Mouse (Mus musculus) cerebral cortex, adult 2 months (tissue): ENCODE measurements around the gene Gm16485.

ENCODE experiments used
- WGBS: fragments of 180-500 bp; shearing (Covaris S2); methylation state at CpG from one replicate; pipeline ENCODE4 v1.1.7; 2018; 5-methylcytosine and 5-hydroxymethylcytosine counted together

The Gm16485 gene

DNA sequence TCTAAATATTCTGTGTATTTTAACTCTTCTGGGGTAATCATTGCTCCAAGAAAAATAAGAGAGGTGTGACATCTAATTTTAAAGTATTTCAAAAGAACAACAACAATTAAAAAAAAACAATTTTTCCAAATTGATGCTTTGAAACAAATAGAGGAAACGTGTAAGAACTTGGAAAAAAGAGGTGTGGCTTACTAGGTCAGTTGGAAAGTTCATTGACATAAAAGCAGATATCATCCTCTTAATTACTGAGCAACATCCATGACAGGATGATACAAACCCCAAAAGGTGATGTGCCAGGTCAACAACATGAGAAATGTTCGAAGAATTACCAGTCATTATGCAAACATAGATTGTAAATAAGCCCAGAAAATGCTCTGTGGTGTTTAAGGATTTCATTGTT, at the start of gene Gm16485:
Gene Gm16485, plus strand, starts transcription at position 301 of the 400 bp plus-strand sequence.
- 78% methylated on average over 2 of the region's 2 CpGs for WGBS

DNA sequence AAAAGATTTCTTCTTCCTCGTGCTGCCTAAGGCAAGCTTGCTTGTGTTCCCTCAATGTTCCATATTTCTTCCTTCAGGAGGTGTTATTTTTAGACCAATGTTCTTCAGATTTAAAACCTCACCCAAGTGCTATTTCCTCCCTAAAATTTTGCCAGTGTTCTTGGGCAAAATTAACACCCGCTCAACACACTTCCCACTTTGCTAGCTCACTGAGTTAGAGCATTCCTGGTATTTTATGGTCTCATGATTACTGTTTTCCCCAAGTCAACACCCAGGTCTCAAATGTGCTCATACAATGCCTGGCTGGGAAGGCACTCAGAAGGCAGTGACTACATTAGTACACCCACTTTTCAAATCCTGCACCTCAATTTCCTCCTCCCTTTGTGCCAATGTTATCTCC, 44.0 kb upstream of the Gm16485 start:
- WGBS = 43% methylated on average over 2 of the region's 2 CpGs

DNA sequence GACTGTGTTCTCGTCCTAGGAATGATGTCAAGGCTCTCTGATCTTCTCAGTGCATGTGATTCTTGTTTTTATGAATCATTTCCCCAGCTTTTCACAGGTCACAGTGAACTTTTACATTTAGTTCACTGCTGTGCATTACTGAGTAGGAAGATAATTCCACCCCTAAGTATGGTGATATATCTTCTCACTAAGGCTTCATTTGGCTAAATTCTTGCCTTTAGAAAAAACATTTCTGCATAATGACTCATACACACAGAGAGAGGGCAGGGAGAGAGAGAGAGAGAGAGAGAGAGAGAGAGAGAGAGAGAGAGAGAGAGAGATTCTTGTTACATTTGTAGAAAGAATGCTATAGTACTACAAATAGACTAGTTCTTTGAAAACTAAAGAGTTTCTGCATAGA, 33.8 kb upstream of the Gm16485 start:
- WGBS = 33% methylated on average over 1 of the region's 1 CpGs

- WGBS = 68% methylated on average over 8 of the region's 8 CpGs
Observed at GRCm38 (mm10) chr9:8964512-8965133, 7.0 kb upstream of the Gm16485 start.

GRCm38 (mm10) chr9:8970240-8970639, 1.4 kb upstream of the Gm16485 start:
- 51% methylated on average over 7 of the region's 7 CpGs for WGBS

DNA sequence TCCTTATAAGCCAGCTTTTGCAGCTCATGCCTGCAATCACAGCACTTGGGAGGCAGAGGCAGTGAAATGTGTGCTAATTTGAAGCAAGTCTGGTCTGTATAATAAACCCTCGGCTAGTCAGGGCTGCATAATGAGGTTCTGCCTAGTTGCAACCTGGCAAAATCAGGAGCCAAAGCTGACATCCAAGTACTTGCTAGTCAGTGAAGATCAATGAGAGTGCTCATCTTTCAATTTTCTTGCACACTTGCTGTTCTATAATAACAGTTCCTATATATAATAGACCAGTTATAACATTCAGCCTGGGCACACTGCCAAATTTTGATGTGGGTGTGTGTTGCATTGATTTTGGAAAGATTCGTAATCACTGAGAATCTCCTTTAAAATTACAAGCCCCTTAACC, 6.2 kb downstream of the Gm16485 start:
- 17% methylated on average over 2 of the region's 2 CpGs for WGBS

GRCm38 (mm10) chr9:8982315-8982714, 10.7 kb downstream of the Gm16485 start:
- 78% methylated on average over 3 of the region's 3 CpGs for whole genome bisulfite sequencing

DNA sequence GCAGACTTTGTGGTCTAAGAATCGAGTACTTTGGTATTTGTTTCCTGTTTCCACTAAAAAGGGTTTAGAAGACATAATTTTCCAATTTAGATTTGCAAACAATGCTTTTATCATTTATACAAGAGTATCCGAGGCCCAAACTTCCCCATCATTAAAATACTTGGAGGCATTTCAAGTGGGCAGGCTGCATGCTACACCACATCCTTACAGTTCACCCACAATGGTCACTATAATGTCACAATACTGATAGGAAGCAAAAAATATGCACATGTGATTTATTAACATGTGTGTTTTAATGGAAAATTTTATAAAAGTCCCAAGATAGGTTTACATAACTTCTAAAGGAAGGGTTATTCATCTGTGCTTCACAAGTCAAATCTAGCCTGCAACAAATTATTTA, 24.9 kb downstream of the Gm16485 start:
- WGBS = 72% methylated on average over 2 of the region's 2 CpGs

- 98% methylated on average over 2 of the region's 2 CpGs for WGBS
Observed at GRCm38 (mm10) chr9:9015108-9015507, 43.5 kb downstream of the Gm16485 start.
